Mouse (Mus musculus): ENCODE measurements around the gene Gm1043. TPM values are rescaled to one million over a fixed set of nuclear protein-coding genes. Genes with fewer than 3 reads are reported as not detected.

Gm1043 gene
- polyA plus RNA-seq, 1 experiment from 2014 or later, result 2.6 TPM

GRCm38 (mm10) chr5:37141745-37142144 is 56.6 kb downstream of the Gm1043 start:
- WGBS, result 83% methylated on average over 8 of the region's 8 CpGs
- no peak for ATAC-seq (replicated peaks)

GRCm38 (mm10) chr5:37147536-37147935 is 62.4 kb downstream of the Gm1043 start:
- H3K4me2 ChIP-seq, result no peak overlapping the region
- no peak overlapping the region for H3K4me3 ChIP-seq
- no peaks in the 10 kb centered on the region for H3K27me3 ChIP-seq (replicated peaks)
- H3K27ac ChIP-seq, result no peak overlapping the region
- ATAC-seq (replicated peaks), result peak; percentile 24; the same call in 1 of the 2 replicates
- WGBS, result 15% methylated on average over 4 of the region's 4 CpGs
- H3K9ac ChIP-seq, result no peak overlapping the region
- H3K4me1 ChIP-seq, result no peaks in the 10 kb centered on the region
- no peaks in the 10 kb centered on the region for H3K9me3 ChIP-seq
- no peaks in the 10 kb centered on the region for H3K36me3 ChIP-seq (replicated peaks)

More at GRCm38 (mm10) chr5:37141745-37142144, 56.6 kb downstream of the Gm1043 start:
- Histone ChIP-seq H3K4me1 (no peaks in the 10 kb centered on the region), H3K27ac (no peak overlapping the region), H3K27me3 (replicated peaks) (no peaks in the 10 kb centered on the region), H3K9me3 (no peaks in the 10 kb centered on the region), H3K9ac (no peak overlapping the region), H3K4me2 (no peak overlapping the region), H3K4me3 (no peak overlapping the region), H3K36me3 (replicated peaks) (peaks cover 4% of the 10 kb centered on the region; the same call in 1 of the 2 replicates)

DNA sequence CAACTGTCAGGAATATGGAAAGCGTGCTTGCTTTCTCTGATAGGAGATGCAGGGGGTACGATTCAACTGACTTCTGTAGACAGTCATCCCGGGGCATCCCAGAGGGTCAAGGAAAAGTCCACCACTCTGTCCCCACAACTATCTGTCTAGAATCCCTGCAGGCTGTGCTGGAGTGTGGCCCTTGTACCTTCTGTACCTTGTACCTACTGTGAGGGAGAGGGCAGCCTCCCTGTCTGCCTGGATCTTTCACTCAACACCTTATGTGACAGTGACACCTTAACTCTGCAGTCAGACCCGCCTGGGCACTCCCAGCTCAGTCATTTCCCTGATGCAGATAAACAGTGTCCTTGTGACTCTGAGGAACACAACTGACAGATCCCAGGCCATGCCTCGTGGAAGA is 65.5 kb downstream of the Gm1043 start:
- ATAC-seq (replicated peaks), result no peak
- no peak overlapping the region for H3K9ac ChIP-seq
- no peaks in the 10 kb centered on the region for H3K4me1 ChIP-seq
- no peak overlapping the region for H3K27ac ChIP-seq
- H3K4me3 ChIP-seq, result no peak overlapping the region
- H3K4me2 ChIP-seq, result no peak overlapping the region
- 77% methylated on average over 5 of the region's 5 CpGs for WGBS
- no peaks in the 10 kb centered on the region for H3K27me3 ChIP-seq (replicated peaks)
- H3K9me3 ChIP-seq, result no peaks in the 10 kb centered on the region
- H3K36me3 ChIP-seq (replicated peaks), result no peaks in the 10 kb centered on the region

DNA sequence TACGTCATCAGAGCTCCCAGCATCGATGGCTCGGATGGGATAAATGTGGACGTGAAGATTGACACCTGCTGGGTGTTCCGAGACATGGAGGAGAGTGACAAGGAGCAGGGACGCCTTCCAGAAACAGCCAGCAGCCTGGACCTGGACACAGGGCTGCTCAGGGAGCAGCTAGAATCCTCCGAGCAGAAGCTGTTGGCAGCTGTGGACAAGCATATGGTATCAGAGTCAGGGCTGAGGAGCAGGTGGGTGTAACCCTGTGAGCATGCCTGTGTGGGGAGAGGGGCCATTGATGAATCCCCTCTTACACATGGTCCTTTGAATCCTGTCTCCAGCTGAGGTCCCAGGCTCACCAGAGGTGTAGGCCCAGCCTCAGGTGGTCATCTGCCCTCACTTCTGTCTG is 69.3 kb downstream of the Gm1043 start:
- H3K36me3 ChIP-seq (replicated peaks), result no peaks in the 10 kb centered on the region
- H3K9me3 ChIP-seq, result no peaks in the 10 kb centered on the region
- ATAC-seq (replicated peaks), result no peak
- H3K4me2 ChIP-seq, result no peak overlapping the region
- 79% methylated on average over 7 of the region's 7 CpGs for WGBS
- H3K4me1 ChIP-seq, result no peaks in the 10 kb centered on the region
- H3K27ac ChIP-seq, result no peak overlapping the region
- no peak overlapping the region for H3K4me3 ChIP-seq
- no peak overlapping the region for H3K9ac ChIP-seq
- H3K27me3 ChIP-seq (replicated peaks), result no peaks in the 10 kb centered on the region

GRCm38 (mm10) chr5:37158408-37158807 is 73.2 kb downstream of the Gm1043 start:
- ATAC-seq (replicated peaks), result no peak

DNA sequence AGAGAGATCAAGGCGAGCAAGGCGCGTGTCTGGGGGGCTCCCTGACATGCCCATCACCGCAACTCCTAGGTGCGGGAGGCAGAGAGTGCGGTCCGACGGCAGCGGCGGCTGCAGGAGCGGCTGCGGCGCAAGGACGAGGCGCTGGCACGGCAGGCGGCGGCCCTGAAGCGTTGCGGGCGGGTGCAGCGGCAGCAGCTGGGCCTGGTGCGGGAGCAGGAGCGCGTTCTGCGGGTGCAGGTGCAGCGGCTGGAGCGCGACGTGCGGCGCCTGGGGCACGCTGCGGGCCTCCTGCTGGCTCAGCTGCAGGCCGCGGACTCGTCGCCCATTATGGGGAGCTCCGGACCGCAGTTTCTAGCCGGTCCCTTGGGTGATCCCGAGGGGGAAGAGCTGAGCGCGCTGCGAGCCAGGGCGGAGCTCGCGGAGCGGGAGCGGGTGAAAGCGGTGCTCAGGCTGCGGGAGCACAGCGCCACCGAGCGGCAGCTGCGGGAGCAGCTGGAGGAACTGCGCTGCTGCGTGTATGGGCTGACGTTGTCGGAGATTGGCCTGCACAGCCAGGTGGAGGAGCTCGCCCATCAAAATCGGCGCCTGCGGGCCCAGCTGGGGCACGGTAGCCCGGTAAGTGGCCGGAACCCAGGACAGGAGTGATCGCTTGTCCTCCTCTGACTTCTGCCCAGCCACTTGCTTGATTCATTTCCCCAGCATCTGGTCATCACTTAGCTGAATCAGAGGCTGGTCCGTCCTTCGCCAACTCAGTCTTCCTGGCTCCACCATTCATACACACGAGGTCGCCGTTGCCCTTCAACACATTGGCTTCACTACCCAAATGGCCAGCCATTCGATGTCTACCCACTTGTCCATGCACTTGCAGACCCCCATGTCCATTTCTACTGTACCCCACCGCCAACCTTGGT is 78.0 kb downstream of the Gm1043 start:
- Histone ChIP-seq H3K4me1 (peaks cover 14% of the 10 kb centered on the region), H3K9ac (peak overlapping the region; percentile 59), H3K36me3 (replicated peaks) (no peaks in the 10 kb centered on the region), H3K4me2 (peak overlapping the region; percentile 79), H3K9me3 (no peaks in the 10 kb centered on the region), H3K4me3 (peak overlapping the region; percentile 52), H3K27me3 (replicated peaks) (peaks cover 34% of the 10 kb centered on the region), H3K27ac (peak overlapping the region; percentile 78)
- WGBS, result 6% methylated on average over 75 of the region's 75 CpGs
- peak; percentile 96 for ATAC-seq (replicated peaks)

More at GRCm38 (mm10) chr5:37158408-37158807, 73.2 kb downstream of the Gm1043 start:
- Histone ChIP-seq H3K9ac (no peak overlapping the region), H3K9me3 (no peaks in the 10 kb centered on the region), H3K36me3 (replicated peaks) (no peaks in the 10 kb centered on the region), H3K27ac (no peak overlapping the region), H3K4me3 (no peak overlapping the region), H3K27me3 (replicated peaks) (peaks cover 22% of the 10 kb centered on the region), H3K4me1 (peaks cover 10% of the 10 kb centered on the region), H3K4me2 (no peak overlapping the region)
- 83% methylated on average over 7 of the region's 7 CpGs for WGBS

GRCm38 (mm10) chr5:37176466-37176865 is 91.3 kb downstream of the Gm1043 start:
- Histone ChIP-seq H3K9me3 (no peaks in the 10 kb centered on the region), H3K4me3 (no peak overlapping the region), H3K27ac (no peak overlapping the region), H3K4me2 (no peak overlapping the region), H3K27me3 (replicated peaks) (no peaks in the 10 kb centered on the region), H3K4me1 (peaks cover 7% of the 10 kb centered on the region; the same call in 1 of the 2 replicates), H3K9ac (no peak overlapping the region), H3K36me3 (replicated peaks) (no peaks in the 10 kb centered on the region)
- 19% methylated on average over 4 of the region's 4 CpGs for WGBS
- ATAC-seq (replicated peaks), result no peak

DNA sequence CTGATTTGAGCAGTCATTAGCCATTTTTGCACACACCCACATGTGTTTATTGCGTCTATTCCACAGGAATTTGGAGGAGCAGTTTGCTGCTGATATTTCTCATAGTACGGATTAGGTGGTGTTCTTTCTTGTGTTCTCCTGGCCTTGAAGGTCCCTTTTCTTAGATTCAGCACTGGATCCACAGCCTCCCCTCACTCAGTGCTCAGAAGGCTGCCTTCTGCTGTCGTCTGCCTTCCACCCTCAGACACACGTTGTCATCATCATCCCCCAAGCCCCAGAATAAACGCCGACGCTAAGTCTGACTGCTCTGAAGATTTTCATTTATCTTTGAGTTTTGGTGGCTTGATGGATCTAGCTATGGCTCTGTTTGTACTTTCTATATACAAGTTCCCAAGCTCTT is 91.9 kb downstream of the Gm1043 start:
- Histone ChIP-seq H3K36me3 (replicated peaks) (no peaks in the 10 kb centered on the region), H3K4me3 (no peak overlapping the region), H3K9ac (no peak overlapping the region), H3K9me3 (no peaks in the 10 kb centered on the region), H3K27ac (no peak overlapping the region), H3K4me1 (peaks cover 7% of the 10 kb centered on the region; the same call in 1 of the 2 replicates), H3K4me2 (no peak overlapping the region), H3K27me3 (replicated peaks) (no peaks in the 10 kb centered on the region)
- ATAC-seq (replicated peaks), result no peak
- 68% methylated on average over 7 of the region's 7 CpGs for WGBS

- no peak for ATAC-seq (replicated peaks)
- H3K36me3 ChIP-seq (replicated peaks), result no peaks in the 10 kb centered on the region
- H3K9ac ChIP-seq, result no peak overlapping the region
- peaks cover 7% of the 10 kb centered on the region; the same call in 1 of the 2 replicates for H3K4me1 ChIP-seq
- H3K27ac ChIP-seq, result no peak overlapping the region
- H3K4me3 ChIP-seq, result no peak overlapping the region
- H3K9me3 ChIP-seq, result no peaks in the 10 kb centered on the region
- H3K4me2 ChIP-seq, result no peak overlapping the region
- H3K27me3 ChIP-seq (replicated peaks), result no peaks in the 10 kb centered on the region
- 72% methylated on average over 4 of the region's 4 CpGs for WGBS
These were observed 93.6 kb downstream of the Gm1043 start for GRCm38 (mm10) chr5:37178811-37179210.

DNA sequence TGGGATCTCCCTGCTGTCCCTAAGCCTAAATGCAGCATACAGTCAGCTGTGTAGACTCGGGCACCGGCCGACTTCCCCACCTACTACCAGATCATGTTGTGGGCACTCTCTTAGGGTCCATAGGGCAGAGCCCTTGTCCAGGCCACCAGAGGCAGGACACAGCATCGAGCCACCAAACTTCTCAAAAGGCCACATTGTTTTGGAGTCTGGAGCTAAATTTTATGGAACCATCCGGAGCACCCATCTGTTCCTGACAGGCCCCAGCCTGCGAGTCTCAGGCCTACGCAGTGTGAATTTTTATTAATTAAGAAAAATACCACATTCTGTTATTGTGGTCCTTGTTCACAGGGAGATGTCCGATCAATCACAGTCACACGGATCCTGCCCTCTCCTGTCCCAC is 94.7 kb downstream of the Gm1043 start:
- Histone ChIP-seq H3K4me3 (no peak overlapping the region), H3K9ac (no peak overlapping the region), H3K9me3 (no peaks in the 10 kb centered on the region), H3K27me3 (replicated peaks) (no peaks in the 10 kb centered on the region), H3K27ac (no peak overlapping the region), H3K4me1 (peaks cover 7% of the 10 kb centered on the region; the same call in 1 of the 2 replicates), H3K36me3 (replicated peaks) (no peaks in the 10 kb centered on the region), H3K4me2 (no peak overlapping the region)
- 90% methylated on average over 9 of the region's 9 CpGs for WGBS
- ATAC-seq (replicated peaks), result no peak

DNA sequence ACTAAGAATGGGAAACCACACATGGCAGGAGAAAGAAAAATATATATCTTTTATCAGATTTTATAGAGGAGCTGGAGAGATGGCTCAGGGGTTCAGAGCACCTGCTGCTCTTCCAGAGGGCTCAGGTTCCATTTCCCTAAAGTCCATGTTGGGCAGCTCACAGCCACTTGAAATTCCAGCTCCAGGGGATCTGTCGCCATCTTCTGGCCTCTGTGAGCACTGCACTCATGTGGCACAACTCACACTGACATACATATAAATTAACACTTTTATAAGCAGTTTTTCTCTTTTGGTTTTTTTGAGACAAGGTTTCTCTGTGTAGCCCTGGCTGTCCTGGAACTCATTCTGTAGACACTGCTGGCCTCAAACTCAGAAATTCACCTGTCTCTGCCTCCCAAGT is 95.5 kb downstream of the Gm1043 start:
- H3K27me3 ChIP-seq (replicated peaks), result no peaks in the 10 kb centered on the region
- H3K9ac ChIP-seq, result no peak overlapping the region
- H3K4me3 ChIP-seq, result no peak overlapping the region
- no peak overlapping the region for H3K4me2 ChIP-seq
- ATAC-seq (replicated peaks), result no peak
- no peaks in the 10 kb centered on the region for H3K36me3 ChIP-seq (replicated peaks)
- no peaks in the 10 kb centered on the region for H3K9me3 ChIP-seq
- 54% methylated on average over 1 of the region's 1 CpGs for WGBS
- H3K27ac ChIP-seq, result no peak overlapping the region
- H3K4me1 ChIP-seq, result peaks cover 7% of the 10 kb centered on the region; the same call in 1 of the 2 replicates

- Histone ChIP-seq H3K9me3 (no peaks in the 10 kb centered on the region), H3K4me3 (no peak overlapping the region), H3K36me3 (replicated peaks) (no peaks in the 10 kb centered on the region), H3K4me2 (no peak overlapping the region), H3K27ac (no peak overlapping the region), H3K4me1 (no peaks in the 10 kb centered on the region), H3K27me3 (replicated peaks) (no peaks in the 10 kb centered on the region), H3K9ac (no peak overlapping the region)
- 64% methylated on average over 7 of the region's 7 CpGs for WGBS
- no peak for ATAC-seq (replicated peaks)
These were observed 99.4 kb downstream of the Gm1043 start for GRCm38 (mm10) chr5:37184605-37185004.

GRCm38 (mm10) chr5:37190378-37190777 is 105.2 kb downstream of the Gm1043 start:
- Histone ChIP-seq H3K4me2 (no peak overlapping the region), H3K9ac (no peak overlapping the region), H3K9me3 (no peaks in the 10 kb centered on the region), H3K4me3 (no peak overlapping the region), H3K27ac (no peak overlapping the region), H3K36me3 (replicated peaks) (no peaks in the 10 kb centered on the region), H3K4me1 (no peaks in the 10 kb centered on the region), H3K27me3 (replicated peaks) (no peaks in the 10 kb centered on the region)
- no peak for ATAC-seq (replicated peaks)
- WGBS, result 81% methylated on average over 5 of the region's 5 CpGs
